Mouse (Mus musculus) brown adipose tissue, adult 24 weeks (tissue): Measurements from ENCODE around the gene Adam1a. TPM values are rescaled to one million over a fixed set of nuclear protein-coding genes. Genes with fewer than 3 reads are reported as not detected.

Experiments
- H3K27ac ChIP-seq: fragments of 200-500 bp; replicated peaks from 2 replicates; pipeline ENCODE4 v1.5.1; 2012; ENCODE audit warnings: low read depth, mild to moderate bottlenecking, low read length
- H3K4me1 ChIP-seq: fragments of 200-500 bp; 2 replicates; pipeline ENCODE4 v1.6.1; 2012; ENCODE audit warnings: low read length, mixed read lengths; ENCODE audit not compliant: control insufficient read depth, insufficient read depth, insufficient read length
- H3K4me3 ChIP-seq: fragments of 200-500 bp; 2 replicates; pipeline ENCODE4 v1.5.1; 2012; ENCODE audit warnings: low read depth, mild to moderate bottlenecking, low read length, moderate library complexity; ENCODE audit not compliant: insufficient read depth
- polyA plus RNA-seq: library from polyadenylated mRNA; stranded (reverse); fragments of >200 nt; gene quantifications from 2 replicates; pipeline ENCODE4 v1.2.4, GENCODE M21; 2012; ENCODE audit not compliant: missing spikeins, insufficient read depth, insufficient read length

The Adam1a gene
- polyA plus RNA-seq, 1 experiment = 0.52 TPM

GRCm38 (mm10) chr5:121477680-121478079, 67.6 kb downstream of the Adam1a start:
- Histone ChIP-seq H3K4me1 (no peaks in the 10 kb centered on the region), H3K27ac (no peak overlapping the region), H3K4me3 (no peak overlapping the region)

- Histone ChIP-seq H3K4me1 (no peaks in the 10 kb centered on the region), H3K4me3 (no peak overlapping the region), H3K27ac (no peak overlapping the region)
Measured at GRCm38 (mm10) chr5:121476040-121476439, 69.2 kb downstream of the Adam1a start.

DNA sequence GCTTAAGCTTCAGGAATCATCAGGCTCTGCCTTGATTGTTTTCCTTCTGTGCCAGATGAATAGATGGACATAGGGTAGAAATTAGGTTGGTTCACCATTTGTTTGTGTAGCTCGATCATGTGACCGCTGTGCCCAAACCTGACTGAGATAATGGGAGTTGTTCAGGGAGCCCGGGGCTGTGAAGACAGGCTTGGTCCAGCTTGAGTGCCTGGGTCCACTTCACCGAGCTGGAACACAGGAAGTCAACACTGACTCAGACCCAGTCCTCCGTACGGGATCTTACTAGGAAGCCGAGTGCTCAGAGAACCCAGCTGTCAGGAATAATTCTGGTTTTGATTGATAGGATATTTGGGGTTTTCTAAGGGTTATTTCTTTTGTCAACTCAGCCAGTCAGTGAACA, 70.7 kb downstream of the Adam1a start:
- Histone ChIP-seq H3K4me3 (no peak overlapping the region), H3K27ac (no peak overlapping the region), H3K4me1 (no peaks in the 10 kb centered on the region)

GRCm38 (mm10) chr5:121472411-121472810, 72.9 kb downstream of the Adam1a start:
- no peak overlapping the region for H3K27ac ChIP-seq
- no peaks in the 10 kb centered on the region for H3K4me1 ChIP-seq
- no peak overlapping the region for H3K4me3 ChIP-seq

DNA sequence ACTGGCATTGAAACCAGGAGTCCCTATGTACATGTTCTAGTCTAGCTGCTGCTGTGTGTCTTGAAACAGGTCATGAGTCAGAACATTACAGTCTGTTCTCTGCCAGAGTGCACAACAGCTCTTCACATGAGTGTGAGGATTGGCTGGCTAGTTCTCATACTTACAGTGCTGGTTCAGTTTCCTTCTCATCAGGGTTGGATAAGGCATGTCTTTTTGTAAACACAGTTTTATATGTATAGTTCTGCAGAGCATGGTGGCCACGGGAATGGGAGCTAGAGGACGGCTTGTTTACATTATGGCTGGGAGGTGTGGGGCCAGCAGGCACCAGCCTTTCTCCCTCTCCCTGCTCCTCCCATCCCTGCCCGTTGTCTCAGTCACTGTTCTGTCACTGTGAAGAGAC, 75.7 kb downstream of the Adam1a start:
- no peak overlapping the region for H3K4me3 ChIP-seq
- no peak overlapping the region for H3K27ac ChIP-seq
- no peaks in the 10 kb centered on the region for H3K4me1 ChIP-seq

Other genes with a start within 250 kb of the Adam1a start
- 27.3 and 29.2 TPM in 2 replicates for gene Trafd1, start 159.8 kb downstream of the Adam1a start, polyA plus RNA-seq
- 15.3 and 19.5 TPM in 2 replicates for gene Naa25, start 147.5 kb downstream of the Adam1a start, polyA plus RNA-seq
- gene Tmem116, start 93.6 kb downstream of the Adam1a start, polyA plus RNA-seq = 0.88 and 3.7 TPM in 2 replicates
- gene Erp29, start 93.0 kb downstream of the Adam1a start, polyA plus RNA-seq = 37.8 and 38.4 TPM in 2 replicates
- gene Adam1b, start 42.0 kb downstream of the Adam1a start, polyA plus RNA-seq = not detected in 2 replicates
- gene Gm42878, start within 50 bp of the Adam1a start, polyA plus RNA-seq = not detected in 2 replicates
- 47.1 and 76.5 TPM in 2 replicates for gene Mapkapk5, start 423 bp upstream of the Adam1a start, polyA plus RNA-seq
- 645 and 839 TPM in 2 replicates for gene Aldh2, start 48.3 kb upstream of the Adam1a start, polyA plus RNA-seq
- gene Acad12, start 73.5 kb upstream of the Adam1a start, polyA plus RNA-seq = 18.4 and 32.3 TPM in 2 replicates
- 23.2 and 30.2 TPM in 2 replicates for gene Acad10, start 115.0 kb upstream of the Adam1a start, polyA plus RNA-seq
- 32.3 and 50.9 TPM in 2 replicates for gene Brap, start 115.1 kb upstream of the Adam1a start, polyA plus RNA-seq
- 126 and 135 TPM in 2 replicates for gene Atxn2, start 165.9 kb upstream of the Adam1a start, polyA plus RNA-seq